ENCODE assay signal across 12 mouse cellular contexts in the genomic region with DNA sequence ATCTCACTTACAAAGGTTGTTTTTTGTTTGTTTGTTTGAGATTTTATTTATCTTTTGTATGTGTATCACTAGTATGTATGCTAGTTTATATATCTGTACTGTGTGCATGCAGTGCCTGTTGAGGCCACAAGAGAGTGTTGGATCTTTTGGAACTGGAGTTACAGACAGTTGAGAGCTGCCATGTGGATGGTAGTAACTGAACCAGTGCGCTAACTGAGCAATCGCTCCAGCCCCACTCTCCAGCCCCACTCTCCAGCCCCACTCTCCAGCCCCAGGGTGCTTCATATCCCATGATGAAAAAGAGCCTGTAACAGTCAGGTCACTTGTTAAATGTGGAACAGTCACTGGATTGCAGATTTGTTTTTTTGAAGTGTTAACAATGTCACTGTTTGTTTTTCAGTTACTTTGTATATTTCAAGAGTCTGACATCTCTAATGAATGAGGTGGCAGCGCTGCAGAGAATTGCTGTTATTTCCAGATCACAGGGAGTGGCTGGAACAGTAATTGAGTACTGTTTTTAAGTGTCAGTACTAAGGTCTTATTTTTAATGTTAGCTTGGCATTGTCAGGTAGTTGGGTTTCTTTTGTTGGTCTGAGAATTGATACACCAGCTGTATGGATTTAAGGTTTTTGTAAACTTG. TPM values are rescaled to one million over a fixed set of nuclear protein-coding genes. Genes with fewer than 3 reads are reported as not detected.
DNase-seq lines count a peak whose midpoint lies in the region; ATAC-seq and TF ChIP-seq lines count a peak whose summit lies in the region.
"Had no signal": no experiment of that assay in that cellular context is flagged by ENCODE, and none has a peak within 500 bp of the region (broad histone marks: within the 10 kb centered on the region; RNA-seq: fewer than 3 reads in every experiment).

No protein-coding gene starts in this region.

- TF ChIP-seq POLR2A in thymus, adult 2 months (IDR thresholded peaks at IDR 0.05; ENCODE audit: control insufficient read depth, extremely low read depth, insufficient read depth, low read length, poor library complexity): no peak

- no peak overlapping the region for H3K4me3 ChIP-seq in heart, embryonic 15.5 days
- H3K4me3 ChIP-seq in heart, embryonic 10.5 days: no peak overlapping the region
- H3K4me3 ChIP-seq in thymus, adult 2 months (ENCODE audit: control insufficient read depth, insufficient read depth, low read length): no peak overlapping the region
- H3K4me3 ChIP-seq in lung, embryonic 14.5 days (ENCODE audit: low read depth, low read length): no peak overlapping the region
- no peak overlapping the region for H3K4me3 ChIP-seq in stomach, postnatal 0 days (ENCODE audit: low read depth, low read length)
- H3K4me3 ChIP-seq: stomach, embryonic 15.5 days had no signal

- 0 out of 2 replicates have a peak overlapping the region, but pooled peaks have one; percentile 18 for H3K4me2 ChIP-seq in heart, embryonic 15.5 days
- peak overlapping the region; percentile 40 for H3K4me2 ChIP-seq in lung, embryonic 14.5 days
- no peak overlapping the region for H3K4me2 ChIP-seq in stomach, postnatal 0 days (replicated peaks; ENCODE audit: low read depth)

- no peaks in the 10 kb centered on the region for H3K27me3 ChIP-seq in heart, embryonic 15.5 days
- H3K27me3 ChIP-seq in heart, embryonic 10.5 days (ENCODE audit: insufficient read depth, poor library complexity, severe bottlenecking): no peaks in the 10 kb centered on the region
- no peaks in the 10 kb centered on the region for H3K27me3 ChIP-seq in thymus, adult 2 months (ENCODE audit: control insufficient read depth, insufficient read depth, low read length)
- H3K27me3 ChIP-seq in lung, embryonic 14.5 days (ENCODE audit: insufficient read depth, low read length): no peaks in the 10 kb centered on the region
- no peaks in the 10 kb centered on the region for H3K27me3 ChIP-seq in stomach, postnatal 0 days (ENCODE audit: control insufficient read depth, insufficient read depth, low read length)
- H3K27me3 ChIP-seq: embryonic facial prominence, embryonic 12.5 days; stomach, embryonic 15.5 days had no signal

- H3K36me3 ChIP-seq in heart, embryonic 15.5 days: no peaks in the 10 kb centered on the region
- peaks cover 10% of the 10 kb centered on the region; the same call in 1 of the 2 replicates for H3K36me3 ChIP-seq in heart, embryonic 10.5 days
- peaks cover 6% of the 10 kb centered on the region; the same call in 1 of the 2 replicates for H3K36me3 ChIP-seq in thymus, adult 2 months (ENCODE audit: control insufficient read depth, insufficient read depth, low read length)
- peaks cover 8% of the 10 kb centered on the region; the same call in 1 of the 2 replicates for H3K36me3 ChIP-seq in lung, embryonic 14.5 days (ENCODE audit: insufficient read depth)
- no peaks in the 10 kb centered on the region for H3K36me3 ChIP-seq in stomach, postnatal 0 days (ENCODE audit: control insufficient read depth, insufficient read depth, low read length)

- peaks cover 30% of the 10 kb centered on the region for H3K4me1 ChIP-seq in heart, embryonic 15.5 days (replicated peaks)
- H3K4me1 ChIP-seq in heart, embryonic 10.5 days: peaks cover 23% of the 10 kb centered on the region
- peaks cover 10% of the 10 kb centered on the region for H3K4me1 ChIP-seq in thymus, adult 2 months (replicated peaks; ENCODE audit: control insufficient read depth, insufficient read depth, low read length)
- peaks cover 18% of the 10 kb centered on the region for H3K4me1 ChIP-seq in lung, embryonic 14.5 days (ENCODE audit: insufficient read depth)
- 0 out of 2 replicates have a peak, but pooled peaks cover 5% of the 10 kb centered on the region for H3K4me1 ChIP-seq in stomach, postnatal 0 days (replicated peaks; ENCODE audit: control insufficient read depth, insufficient read depth)

- H3K9me3 ChIP-seq in heart, embryonic 15.5 days (replicated peaks): no peaks in the 10 kb centered on the region
- no peaks in the 10 kb centered on the region for H3K9me3 ChIP-seq in heart, embryonic 10.5 days
- H3K9me3 ChIP-seq in lung, embryonic 14.5 days (ENCODE audit: low read depth, low read length): no peaks in the 10 kb centered on the region
- no peaks in the 10 kb centered on the region for H3K9me3 ChIP-seq in stomach, postnatal 0 days (ENCODE audit: control insufficient read depth, low read length)
- H3K9me3 ChIP-seq: embryonic facial prominence, embryonic 12.5 days; stomach, embryonic 15.5 days had no signal

- H3K9ac ChIP-seq in heart, embryonic 15.5 days: no peak overlapping the region
- no peak overlapping the region for H3K9ac ChIP-seq in lung, embryonic 14.5 days
- H3K9ac ChIP-seq in stomach, postnatal 0 days (ENCODE audit: low read length): no peak overlapping the region
- H3K9ac ChIP-seq: embryonic facial prominence, embryonic 12.5 days; stomach, embryonic 15.5 days had no signal

- no peak for DNase-seq in heart, embryonic 10.5 days (ENCODE audit: low spot score)
- DNase-seq in thymus, postnatal 4 days: peak; percentile 15
- no peak for DNase-seq in thymus, adult 2 months
- peak; percentile 62 for DNase-seq in lung, embryonic 14.5 days
- no peak for DNase-seq in stomach, postnatal 0 days (ENCODE audit: low spot score)
- no peak for DNase-seq in MN1 (ENCODE audit: low spot score)
- no peak for DNase-seq in kidney, postnatal 14 days
- DNase-seq: gastrocnemius, postnatal 25 days; layer of hippocampus, adult 9-11 months had no signal

- H3K27ac ChIP-seq in heart, embryonic 15.5 days: no peak overlapping the region
- no peak overlapping the region for H3K27ac ChIP-seq in heart, embryonic 10.5 days
- no peak overlapping the region for H3K27ac ChIP-seq in thymus, adult 2 months (ENCODE audit: control insufficient read depth, insufficient read depth, low read length)
- no peak overlapping the region for H3K27ac ChIP-seq in lung, embryonic 14.5 days (ENCODE audit: low read depth)
- H3K27ac ChIP-seq in stomach, postnatal 0 days (replicated peaks): no peak overlapping the region
- H3K27ac ChIP-seq: embryonic facial prominence, embryonic 12.5 days; stomach, embryonic 15.5 days had no signal

- TF ChIP-seq EP300 in stomach, postnatal 0 days (optimal IDR thresholded peaks at IDR 0.05): no peak

- no peak for ATAC-seq in heart, embryonic 15.5 days (replicated peaks; ENCODE audit: insufficient number of reproducible peaks, insufficient read depth, low FRiP score, low read depth)
- no peak for ATAC-seq in lung, embryonic 14.5 days (ENCODE audit: insufficient read depth)
- peak; percentile 43; the same call in 1 of the 2 replicates for ATAC-seq in stomach, postnatal 0 days (ENCODE audit: low FRiP score, low TSS enrichment)

- 70% methylated on average over 3 of the region's 3 CpGs for WGBS in heart, embryonic 15.5 days
- WGBS in heart, embryonic 10.5 days: 83% methylated on average over 3 of the region's 3 CpGs
- WGBS in thymus, adult 2 months: 90% methylated on average over 3 of the region's 3 CpGs
- 34% methylated on average over 3 of the region's 3 CpGs for WGBS in lung, embryonic 14.5 days
- WGBS in stomach, postnatal 0 days: 38% methylated on average over 3 of the region's 3 CpGs

- TF ChIP-seq CTCF in thymus, adult 2 months (IDR thresholded peaks at IDR 0.05; ENCODE audit: borderline replicate concordance, control insufficient read depth, extremely low read depth, insufficient read depth, low read length, poor library complexity): no peak
- peak; percentile 41 for TF ChIP-seq CTCF in lung, embryonic 14.5 days (IDR thresholded peaks at IDR 0.05; ENCODE audit: low read depth)
- TF ChIP-seq CTCF in stomach, postnatal 0 days (IDR thresholded peaks at IDR 0.05; ENCODE audit: low read depth): peak; percentile 43; the same call in 1 of the 2 replicates

RNA-seq across cellular contexts. Expression of a gene that starts 6.3 kb away (rescaled TPM):
- 3.4 and 3.6 TPM in 2 replicates for polyA plus RNA-seq in heart, embryonic 15.5 days (2015; fragmentation: Nextera tagmentation; extraction: Ambion mirVana)
- polyA plus RNA-seq in heart, embryonic 10.5 days (2016; fragmentation: Nextera tagmentation; extraction: Ambion mirVana): 3.2 and 3.7 TPM in 2 replicates
- polyA plus RNA-seq in thymus, adult 2 months (2012; rRNA removed): 64.0 and 91.7 TPM in 2 replicates
- polyA plus RNA-seq in lung, embryonic 14.5 days (2014; fragmentation: Nextera tagmentation; extraction: Ambion mirVana): 7.4 and 8.4 TPM in 2 replicates
- 3.0 and 3.5 TPM in 2 replicates for polyA plus RNA-seq in stomach, postnatal 0 days (2015; fragmentation: Nextera tagmentation; extraction: Ambion mirVana)

RNA-seq across cellular contexts. Expression of a gene that starts 45.5 kb away (rescaled TPM):
- 22.3 and 23.0 TPM in 2 replicates for polyA plus RNA-seq in heart, embryonic 15.5 days (2015; fragmentation: Nextera tagmentation; extraction: Ambion mirVana)
- polyA plus RNA-seq in heart, embryonic 10.5 days (2016; fragmentation: Nextera tagmentation; extraction: Ambion mirVana): 15.7 and 19.0 TPM in 2 replicates
- 43.4 and 43.8 TPM in 2 replicates for polyA plus RNA-seq in thymus, adult 2 months (2012; rRNA removed)
- polyA plus RNA-seq in lung, embryonic 14.5 days (2014; fragmentation: Nextera tagmentation; extraction: Ambion mirVana): 22.3 and 22.4 TPM in 2 replicates
- 28.7 and 29.9 TPM in 2 replicates for polyA plus RNA-seq in stomach, postnatal 0 days (2015; fragmentation: Nextera tagmentation; extraction: Ambion mirVana)

Comparison
In these comparisons a context has a peak if more than half of its experiments do, and no peak if none do; other contexts are left out.
1. DNase-seq: peak in thymus, postnatal 4 days (single experiment) and lung, embryonic 14.5 days (single experiment); none in heart, embryonic 10.5 days (single experiment), thymus, adult 2 months (single experiment), stomach, postnatal 0 days (single experiment), MN1 (single experiment) and kidney, postnatal 14 days (single experiment).